Mouse (Mus musculus): Measurements from ENCODE around the gene Tmem210.

Gene Tmem210

DNA sequence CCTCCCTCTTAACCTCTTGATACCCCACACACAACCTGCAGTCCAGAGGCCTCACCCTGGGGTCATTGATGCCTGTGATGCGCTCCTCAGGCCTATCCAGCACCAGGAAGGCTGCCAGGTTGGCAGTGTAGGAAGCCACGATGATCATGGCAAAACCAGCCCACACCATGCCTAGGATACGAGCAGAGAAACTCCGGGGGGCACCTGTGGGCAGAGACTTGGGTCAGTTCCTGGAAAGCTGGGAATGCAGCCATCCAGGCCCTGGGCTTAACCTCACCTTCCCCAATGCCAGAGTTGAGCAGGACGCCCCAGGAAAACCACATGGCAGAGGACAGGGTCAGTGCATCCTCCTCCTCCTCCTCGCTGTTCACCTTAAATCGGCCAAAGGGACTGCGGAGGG lies 9.1 kb downstream of the Tmem210 start:
- DNase-seq (ENCODE audit: low spot score in 2 of 2), result no peak

DNA sequence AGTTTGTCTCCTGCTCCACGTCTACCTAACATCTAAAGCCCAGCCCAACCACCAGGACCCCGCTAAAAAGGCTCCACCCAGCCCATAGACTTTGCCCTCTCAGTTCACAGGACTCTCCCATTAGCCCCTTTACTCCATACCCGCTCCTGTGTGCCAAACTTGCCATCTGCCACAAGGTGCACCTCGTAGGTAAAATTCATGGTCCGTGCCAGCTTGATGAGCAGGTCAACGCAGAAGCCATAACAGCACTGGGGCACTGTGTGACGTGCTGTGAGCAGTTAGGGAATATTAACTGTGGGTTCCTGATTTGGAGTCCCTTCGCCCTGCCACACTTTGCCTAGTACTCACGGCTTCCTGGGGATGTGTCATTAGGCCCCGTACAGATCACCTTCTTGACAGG lies 10.1 kb downstream of the Tmem210 start:
- DNase-seq (ENCODE audit: low spot score in 2 of 2), result no peak

DNA sequence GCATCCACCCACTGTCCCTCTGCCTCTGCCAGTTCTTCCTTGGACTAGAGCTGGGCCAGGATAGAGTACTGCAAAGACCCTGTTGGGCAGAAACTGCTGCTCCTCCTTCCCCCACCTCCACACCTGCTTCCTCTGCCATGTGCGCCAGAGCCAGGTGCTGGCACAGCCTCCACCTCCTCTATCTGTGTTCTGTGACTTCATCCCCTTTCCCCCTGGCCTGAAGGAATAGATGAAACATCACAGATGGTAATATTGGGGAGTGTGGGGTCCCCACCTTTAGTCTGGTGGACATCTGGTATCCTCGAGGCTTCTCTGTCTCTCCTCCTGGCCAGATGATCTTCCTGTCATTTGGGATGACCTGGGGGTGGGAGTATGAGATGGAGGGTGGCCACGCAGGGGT lies 15.5 kb downstream of the Tmem210 start:
- DNase-seq (ENCODE audit: low spot score in 2 of 2), result no peak

DNA sequence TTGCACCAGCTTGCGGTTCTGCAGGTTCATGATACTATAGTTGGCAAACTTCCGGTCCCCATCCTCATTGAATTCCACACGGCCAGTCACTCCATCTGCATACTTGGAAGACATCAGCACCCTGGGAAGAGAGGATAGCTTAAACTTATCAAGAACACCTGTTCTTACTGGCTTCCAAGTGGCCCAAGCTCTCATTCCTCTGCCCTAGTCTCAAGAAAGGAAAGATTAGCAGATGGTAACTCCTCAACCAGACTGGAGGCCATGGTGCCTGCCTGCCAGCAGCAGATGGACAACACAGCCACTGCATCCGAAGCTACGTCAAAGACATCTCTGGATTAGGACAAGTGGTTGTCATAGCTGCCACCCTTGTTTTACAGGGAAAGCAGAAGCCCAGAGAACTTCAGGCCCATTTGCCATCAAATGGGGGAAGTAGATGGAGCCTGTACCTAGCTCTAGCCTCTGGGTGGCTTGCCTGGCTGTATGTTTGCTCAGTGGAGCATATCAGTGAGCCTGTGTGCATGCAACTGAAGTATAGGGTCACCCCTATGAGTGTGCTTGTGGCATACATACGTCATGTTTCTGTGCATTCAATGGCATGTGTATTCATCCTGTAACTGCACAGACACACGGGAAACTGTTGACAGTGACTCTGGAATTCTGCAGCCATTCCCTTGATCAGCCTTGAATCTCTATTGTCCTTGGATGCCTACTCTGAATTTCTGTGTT lies 16.1 kb downstream of the Tmem210 start:
- no peak for DNase-seq (ENCODE audit: low spot score in 2 of 2)

DNA sequence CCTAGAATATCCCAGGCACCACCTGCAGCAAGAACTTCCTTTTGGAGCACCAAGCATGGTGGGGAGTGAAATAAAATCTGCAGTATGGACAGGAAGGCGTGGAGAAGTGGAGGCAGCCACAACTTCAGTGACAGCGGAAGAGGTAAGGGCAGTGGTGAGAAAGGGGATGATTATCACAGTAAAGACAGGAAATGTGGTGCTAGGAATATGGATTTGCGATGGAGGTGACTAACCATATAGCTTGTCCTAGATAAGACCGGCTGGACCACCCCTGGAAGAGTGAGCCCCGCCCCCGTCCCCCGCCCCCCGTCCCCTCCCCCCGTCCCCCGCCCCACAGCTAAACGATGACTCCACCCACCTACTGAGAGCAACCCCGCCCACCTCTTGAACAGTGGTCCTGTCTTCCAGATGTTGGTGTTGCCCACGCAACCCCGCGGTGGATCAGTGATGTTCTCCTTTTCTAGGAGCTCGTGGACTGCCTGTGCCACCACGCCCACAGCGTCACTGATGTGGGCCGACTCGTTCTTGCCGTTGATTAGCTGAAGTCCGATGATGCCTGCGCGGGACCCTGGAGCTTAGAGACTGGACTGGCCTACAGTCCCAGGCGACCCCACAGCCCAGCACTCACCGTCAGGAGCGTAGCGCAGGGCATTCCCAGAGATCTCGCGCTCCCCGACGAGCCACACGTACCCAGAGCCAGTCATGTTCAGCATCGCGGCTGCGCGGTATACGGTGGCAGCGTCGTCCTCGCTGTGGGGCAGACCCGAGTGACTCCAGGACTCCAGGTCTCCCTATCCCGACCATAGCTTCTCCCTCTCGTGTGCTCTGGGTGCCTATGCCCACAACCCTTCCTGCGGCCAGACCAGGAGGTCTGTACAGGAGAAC lies 17.0 kb downstream of the Tmem210 start:
- no peak for DNase-seq (ENCODE audit: low spot score in 2 of 2)

DNA sequence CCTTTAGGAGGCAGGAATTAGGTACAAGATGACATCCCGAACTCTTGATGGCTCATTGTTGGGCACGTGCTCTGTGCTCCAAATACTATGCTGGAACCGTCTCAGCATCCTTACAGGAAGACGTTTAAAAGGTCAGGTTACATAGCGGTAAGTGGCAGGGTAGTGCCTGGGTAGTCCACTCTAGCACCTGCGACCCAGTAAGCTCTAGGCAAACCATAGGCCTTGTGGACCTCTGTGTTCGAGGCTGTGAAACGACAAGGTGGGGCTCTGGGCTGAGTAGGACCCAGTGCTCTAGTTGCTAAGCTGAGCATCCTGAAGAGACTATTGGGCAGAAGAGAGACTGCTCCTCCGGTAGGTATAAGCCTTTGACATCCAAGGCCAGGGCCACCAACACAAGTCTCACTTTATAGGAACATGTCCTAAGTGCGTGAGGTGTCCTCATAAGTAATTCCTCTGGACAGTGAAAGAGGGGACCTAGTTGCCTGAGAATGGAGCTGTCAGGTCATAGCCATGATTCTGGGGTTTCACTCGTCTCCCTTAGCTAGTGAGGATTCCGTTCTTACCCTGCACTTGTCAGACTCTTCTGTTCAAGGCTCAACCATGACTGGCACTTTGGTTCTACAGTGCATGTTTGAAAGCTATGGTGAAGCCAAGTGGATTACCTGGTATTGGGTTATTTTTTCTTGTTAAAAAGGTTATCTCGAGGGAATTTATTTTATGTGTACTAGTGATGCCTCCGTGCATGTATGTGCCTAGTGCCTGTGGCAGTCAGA lies 17.8 kb downstream of the Tmem210 start:
- no peak for DNase-seq (ENCODE audit: low spot score in 2 of 2)

DNA sequence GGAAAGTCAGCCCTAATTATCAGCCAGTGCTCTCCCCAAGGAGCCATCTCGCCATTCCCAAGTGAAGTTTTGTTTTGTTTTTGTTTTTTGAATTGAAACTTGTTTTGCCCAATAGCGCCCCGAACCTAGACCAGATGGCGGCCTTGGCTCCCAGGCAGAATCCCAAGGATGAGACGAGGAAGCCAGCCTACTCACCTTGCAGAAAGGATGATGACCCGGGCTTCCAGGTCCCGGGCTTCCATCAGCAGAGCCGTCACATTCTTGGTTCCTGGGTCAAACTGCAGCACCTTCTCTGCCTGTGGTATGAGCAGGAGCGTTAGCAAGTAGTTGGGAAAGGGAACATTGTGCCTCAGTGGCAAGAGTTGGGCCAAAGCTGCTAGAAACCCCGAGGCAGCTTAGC lies 22.2 kb downstream of the Tmem210 start:
- DNase-seq (ENCODE audit: low spot score in 2 of 2), result no peak

DNA sequence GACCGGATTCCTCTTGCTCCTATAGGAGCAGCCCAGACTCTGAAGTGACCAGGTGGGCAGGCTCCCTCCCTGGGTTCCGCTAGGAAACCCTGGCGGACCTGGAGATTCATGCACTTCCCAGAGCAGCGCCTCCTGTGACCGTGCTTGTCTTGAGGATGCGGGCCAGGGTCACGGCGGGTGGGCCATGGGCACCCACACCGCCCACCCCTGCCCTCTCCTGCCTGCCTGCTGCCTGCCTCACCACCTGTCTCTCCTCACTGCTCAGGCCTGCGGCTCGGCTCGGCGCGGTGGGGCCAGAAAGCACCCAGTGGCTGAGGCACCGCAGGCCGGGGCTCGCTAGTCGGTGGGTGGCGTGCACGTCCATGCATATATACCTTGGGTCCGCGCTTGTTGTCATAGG lies 23.0 kb downstream of the Tmem210 start:
- DNase-seq (ENCODE audit: low spot score in 2 of 2), result no peak

DNA sequence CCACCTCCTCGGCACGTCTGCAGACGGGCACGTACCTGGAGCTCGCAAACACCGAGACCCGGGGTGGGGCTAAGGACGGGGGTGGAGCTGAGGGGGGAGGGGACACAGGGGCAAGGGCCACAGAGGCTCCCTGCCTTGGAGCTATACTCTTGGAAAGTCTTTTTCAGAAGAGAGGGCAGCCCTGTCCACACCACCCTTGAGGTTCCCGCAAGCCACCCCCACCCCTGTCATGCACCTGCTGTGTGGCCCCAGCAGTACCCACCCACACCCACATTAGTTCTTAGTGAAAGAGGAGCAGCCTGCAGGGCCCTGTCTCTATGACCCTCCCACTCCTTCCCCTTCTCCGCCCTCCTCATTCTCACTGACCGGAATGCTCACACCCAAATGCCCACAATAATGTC lies 23.5 kb downstream of the Tmem210 start:
- no peak for DNase-seq (ENCODE audit: low spot score in 2 of 2)

DNA sequence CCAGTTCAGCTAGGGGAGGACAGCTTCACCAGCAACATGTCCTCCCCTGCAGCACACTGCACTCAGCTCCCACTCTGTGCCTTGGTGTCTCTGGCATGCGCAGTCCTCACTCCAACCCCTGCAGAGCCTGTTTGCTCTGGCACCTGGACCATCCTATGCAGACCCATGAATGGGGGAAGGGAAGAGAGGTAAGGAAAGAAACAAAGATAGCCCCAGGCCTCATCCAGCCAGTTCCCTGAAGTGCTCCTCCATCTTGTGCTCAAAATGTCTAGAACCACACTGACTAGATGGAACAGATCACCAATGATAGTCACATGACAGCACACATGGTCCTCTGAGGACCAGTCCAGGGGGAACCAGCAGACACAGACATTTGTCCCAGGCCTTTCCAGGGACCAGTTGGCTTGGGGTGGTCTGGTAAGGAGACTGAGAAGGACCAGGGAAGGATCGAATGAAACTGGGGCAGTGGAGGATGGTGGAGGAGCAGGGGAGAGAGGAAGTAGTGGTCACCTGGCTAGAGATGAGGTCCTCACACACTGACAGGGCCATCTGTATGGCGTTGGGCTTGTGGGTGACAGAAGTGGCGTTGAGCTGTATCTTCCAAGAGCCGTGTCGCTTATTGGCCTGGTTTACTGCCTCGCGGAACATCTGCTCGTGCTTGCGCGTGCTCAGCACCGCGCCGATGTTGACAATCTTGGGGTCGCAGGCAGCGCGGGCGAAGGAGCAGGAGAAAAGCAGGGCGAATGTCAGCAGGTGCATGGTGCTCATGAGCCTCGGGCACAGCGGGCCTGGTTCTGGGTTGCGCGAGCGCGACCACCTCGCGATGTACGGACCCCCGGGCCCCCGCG lies 30.4 kb downstream of the Tmem210 start:
- DNase-seq (ENCODE audit: low spot score in 2 of 2), result no peak

DNA sequence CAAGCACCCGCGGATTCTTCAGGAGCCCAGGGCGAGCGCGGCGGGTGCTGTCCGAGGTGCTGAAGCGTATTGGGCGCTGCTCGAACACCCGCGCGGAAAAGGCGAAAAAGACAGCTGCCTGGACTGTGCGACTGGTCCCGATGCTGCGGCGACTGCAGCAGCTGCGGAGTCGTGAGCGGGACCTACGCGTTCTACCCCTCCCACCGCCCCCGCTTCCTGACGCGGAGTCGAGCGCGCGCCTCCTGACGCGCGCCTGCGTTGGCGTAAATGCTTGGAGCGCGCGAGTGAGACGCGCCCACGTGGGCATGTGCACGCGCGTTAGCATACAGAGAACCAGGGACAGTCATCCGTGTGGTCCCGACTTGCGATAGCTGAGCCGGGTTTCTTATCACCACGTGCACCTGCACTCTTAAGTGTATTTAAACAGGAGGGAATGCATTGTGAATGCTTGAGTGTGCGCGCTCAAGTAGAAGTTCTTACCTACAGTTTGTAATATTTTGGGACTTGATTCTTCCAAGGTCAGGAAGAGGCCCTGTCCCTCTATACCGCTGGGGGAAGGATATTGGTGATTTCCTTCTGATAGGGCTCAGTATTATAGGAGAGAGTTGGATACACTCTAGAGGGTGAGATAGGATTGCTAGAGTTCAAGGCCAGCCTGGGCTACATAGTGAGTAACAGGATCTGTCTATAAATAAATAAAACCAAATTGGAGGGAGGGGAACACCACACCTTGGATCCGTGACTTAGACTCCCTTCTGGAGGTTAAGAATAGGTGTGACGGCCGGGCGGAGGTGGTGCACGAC lies 31.2 kb downstream of the Tmem210 start, which contains the start of gene Grin1:
Grin1 (minus strand) TSS at position 217 of the 803 bp plus-strand sequence.
- DNase-seq (ENCODE audit: low spot score in 2 of 2), result peak in 1 of 2 experiments; percentile 56

DNA sequence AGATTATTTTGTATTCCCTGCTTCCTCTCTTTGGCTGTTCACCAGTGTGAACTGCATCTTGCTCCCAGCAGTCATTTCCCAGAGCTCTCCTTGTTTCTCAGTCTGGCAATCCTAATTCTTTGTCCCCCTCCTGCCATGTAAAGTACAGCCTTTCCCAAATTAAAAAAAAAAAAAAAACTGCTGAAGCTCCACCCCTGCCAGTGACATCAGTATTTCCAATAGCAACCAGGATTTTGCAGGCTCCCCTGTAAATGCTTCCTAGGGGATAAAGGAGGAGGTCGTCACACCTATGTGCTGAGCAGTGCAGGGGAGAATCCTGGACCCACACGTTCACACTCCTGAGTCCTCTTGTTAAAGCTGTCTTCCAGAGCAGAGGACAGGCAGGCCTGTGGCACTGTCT lies 32.1 kb downstream of the Tmem210 start:
- no peak for DNase-seq (ENCODE audit: low spot score in 2 of 2)

DNA sequence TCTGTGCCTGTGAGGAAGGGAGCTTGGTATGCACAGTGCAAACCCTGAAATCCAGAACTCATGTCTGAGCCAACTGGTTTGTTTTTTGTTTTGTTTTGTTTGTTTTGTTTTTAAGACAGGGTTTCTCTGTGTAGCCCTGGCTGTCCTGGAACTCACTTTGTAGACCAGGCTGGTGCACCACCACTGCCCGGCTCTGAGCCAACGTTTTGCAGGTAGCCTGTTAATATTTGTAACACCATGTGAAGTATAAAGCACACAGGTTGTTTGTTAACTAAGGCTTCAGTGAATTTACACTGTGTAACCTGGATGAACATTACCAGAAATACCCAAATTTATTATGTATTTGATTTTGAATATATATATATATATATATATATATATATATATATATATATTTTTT lies 38.1 kb downstream of the Tmem210 start:
- DNase-seq (ENCODE audit: low spot score in 2 of 2), result no peak

DNA sequence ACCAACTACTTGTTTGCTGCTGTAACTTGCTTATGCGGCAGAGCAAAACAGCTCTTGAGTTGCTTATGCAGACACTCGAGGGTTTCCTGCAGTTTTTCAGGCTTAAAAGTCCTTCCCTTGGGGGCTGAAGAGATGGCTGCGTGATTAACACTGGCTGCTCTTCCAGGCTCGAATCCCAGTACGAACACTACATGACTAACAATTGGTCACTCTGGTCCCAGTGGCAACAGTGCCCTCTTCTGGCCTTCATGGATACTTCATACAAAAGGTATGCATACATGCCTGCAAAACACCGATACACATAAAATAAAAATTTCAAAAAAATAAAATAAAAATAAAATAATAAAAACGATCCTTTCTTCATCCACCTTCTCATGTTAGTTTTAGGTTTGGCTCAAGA lies 40.5 kb downstream of the Tmem210 start:
- DNase-seq (ENCODE audit: low spot score in 2 of 2), result no peak

DNA sequence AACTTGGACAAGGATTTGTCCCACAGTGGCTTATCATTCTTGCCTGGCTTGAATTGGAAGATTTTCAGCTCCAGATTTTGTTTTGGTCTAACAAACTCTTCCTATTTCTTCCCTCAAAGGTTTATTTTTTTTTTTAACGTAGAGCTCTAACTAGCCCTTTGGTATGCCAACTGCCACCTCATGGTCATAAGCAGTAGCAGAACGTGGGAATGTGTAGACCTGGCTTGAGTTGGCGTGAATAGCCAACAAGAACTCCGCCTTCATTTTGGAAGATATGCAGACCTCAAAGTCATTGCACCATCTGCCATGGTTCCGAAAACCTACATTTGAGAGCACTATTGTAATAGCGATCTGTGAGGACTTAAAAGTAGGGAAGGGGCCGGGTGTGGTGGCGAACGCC lies 43.5 kb downstream of the Tmem210 start:
- no peak for DNase-seq (ENCODE audit: low spot score in 2 of 2)

DNA sequence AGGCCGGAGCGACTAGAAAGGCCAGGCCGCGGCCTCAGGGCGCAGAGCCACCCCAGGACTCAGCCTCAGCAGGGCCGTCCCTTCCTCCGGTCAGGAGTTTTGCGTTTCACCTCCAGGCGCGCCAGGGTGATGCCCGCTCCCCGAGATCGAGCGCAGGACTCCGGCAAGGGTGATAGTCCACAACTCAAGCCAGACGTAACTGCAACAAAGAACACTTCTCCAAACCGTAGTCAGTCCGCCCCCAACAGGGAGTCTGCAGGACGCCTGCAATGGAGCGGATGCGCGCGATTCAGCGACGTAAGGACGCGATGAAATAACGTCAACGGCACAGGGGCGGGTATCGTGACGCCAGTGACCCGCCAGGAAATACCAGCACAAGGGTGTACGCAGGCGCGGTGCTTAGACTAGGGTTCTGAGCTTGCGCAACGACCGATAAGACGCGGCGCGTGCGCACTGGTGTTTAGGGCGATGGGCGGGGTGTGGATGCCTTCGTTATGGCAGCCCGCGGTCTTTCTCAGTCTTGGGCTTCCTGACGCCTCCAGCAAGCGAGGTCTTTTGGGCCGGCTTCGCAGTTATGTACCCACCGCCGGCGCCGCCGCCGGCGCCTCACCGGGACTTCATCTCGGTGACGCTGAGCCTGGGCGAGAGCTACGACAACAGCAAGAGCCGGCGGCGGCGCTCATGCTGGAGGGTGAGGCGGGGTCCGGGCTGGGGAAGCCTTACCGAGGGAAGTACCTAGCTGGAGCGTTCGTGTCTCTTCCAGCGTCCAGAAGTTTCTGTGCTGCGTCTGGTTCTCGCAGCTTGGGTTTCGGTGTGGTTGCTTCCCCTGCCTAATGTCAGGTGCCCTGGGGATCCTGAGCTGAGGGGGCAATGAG lies 44.6 kb downstream of the Tmem210 start, which contains the start of gene Man1b1:
Man1b1 (plus strand) TSS at position 53 of the 875 bp plus-strand sequence.
- peak; percentile 99 for DNase-seq (ENCODE audit: low spot score in 2 of 2)

DNA sequence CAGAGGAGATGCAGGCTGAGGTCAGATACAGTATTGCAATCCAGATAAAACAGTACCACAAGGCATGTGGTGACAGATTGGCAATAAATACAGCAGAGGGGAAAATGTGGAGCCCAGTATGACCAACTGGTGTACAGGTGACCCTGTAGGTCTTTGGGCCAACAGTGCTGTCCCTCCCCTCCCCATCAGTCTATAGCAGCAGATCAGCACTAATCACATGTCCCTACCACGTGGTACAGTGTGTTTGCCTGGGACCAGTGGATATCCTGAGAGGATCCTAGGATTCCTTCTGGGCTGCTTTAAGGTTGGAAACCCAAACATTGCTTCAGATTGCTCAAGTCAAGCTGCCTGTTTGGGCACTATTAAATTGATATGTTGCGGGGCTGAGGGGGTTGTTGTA lies 45.6 kb downstream of the Tmem210 start:
- DNase-seq (ENCODE audit: low spot score in 2 of 2), result no peak

DNA sequence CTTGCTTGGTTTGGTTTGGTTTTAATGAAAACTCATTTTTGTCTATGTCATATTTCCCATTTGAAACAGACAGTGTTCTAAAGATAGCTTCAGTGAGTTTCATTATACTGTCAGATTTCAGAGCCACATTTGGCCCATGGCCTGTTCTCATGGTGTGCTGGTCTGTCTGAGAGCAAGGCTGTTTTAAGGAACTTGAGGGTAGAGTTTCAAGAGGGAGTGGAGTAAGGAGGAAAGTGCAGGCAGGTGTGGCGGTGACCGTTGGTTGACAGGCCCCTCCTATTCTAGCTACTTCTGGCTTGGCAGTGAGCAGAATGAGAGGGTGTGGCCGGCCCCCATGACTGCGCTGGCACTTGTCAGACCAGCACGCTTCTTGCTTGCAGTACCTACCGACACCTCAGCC lies 50.4 kb downstream of the Tmem210 start:
- no peak for DNase-seq (ENCODE audit: low spot score in 2 of 2)
